Mouse (Mus musculus) thymus, adult 2 months (tissue): ENCODE results near the gene Gm37240.

Source experiments
- CTCF ChIP-seq: fragments of 200-500 bp; IDR thresholded peaks from 2 replicates; pipeline ENCODE4 v1.5.1; 2012; ENCODE audit warnings: mild to moderate bottlenecking, control low read depth, low read length, moderate library complexity, borderline replicate concordance; ENCODE audit not compliant: control insufficient read depth, poor library complexity, insufficient read depth; ENCODE audit errors: extremely low read depth
- POLR2A ChIP-seq: fragments of 200-500 bp; IDR thresholded peaks from 2 replicates; pipeline ENCODE4 v1.6.1; 2012; ENCODE audit warnings: mild to moderate bottlenecking, low read length, control low read depth, moderate library complexity; ENCODE audit not compliant: control insufficient read depth, poor library complexity, insufficient read depth; ENCODE audit errors: extremely low read depth

GRCm38 (mm10) chr3:84775577-84775976 is 1111.7 kb downstream of the Gm37240 start:
- TF ChIP-seq POLR2A (no peak), CTCF (no peak)
